Mouse (Mus musculus) ovary, postnatal 10 days (tissue): ENCODE results near the gene Ptcd1.
"Not testable (repeated sequence)": the region's sequence is repeated elsewhere in the genome, so short reads cannot be mapped to it uniquely, and the experiment has no call there.

Experiments
- DNase-seq: peaks from one replicate; pipeline ENCODE4 v3.0.0; 2022; ENCODE audit warnings: low spot score

Ptcd1 gene

DNA sequence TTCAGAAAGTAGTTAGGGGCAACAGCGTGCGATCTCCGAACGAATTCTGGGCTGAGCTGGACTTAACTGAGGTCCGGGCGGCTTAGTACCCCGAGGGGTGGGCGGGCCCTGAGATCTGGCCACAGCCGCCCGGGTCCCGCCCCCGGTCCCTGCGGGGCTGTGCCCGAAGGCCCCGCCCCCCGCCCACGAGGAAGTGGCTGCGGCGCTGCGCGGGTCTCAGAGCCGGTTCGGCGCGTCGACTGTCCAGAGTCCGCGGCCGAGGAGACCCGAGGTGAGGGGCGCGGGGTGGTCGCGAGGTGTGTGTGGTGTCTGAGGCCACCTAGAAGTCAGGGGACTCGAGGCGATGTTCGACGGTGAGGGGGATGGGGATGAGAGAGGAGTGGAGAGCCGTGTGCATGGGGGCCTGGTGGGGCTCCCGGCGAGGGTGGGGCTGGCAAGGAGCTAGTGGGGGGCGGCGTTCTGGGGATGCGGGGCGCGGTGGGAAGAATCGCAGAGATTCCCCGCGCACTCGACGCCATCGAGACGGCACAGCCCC, 52.8 kb downstream of the Ptcd1 start, which contains the start of gene Arpc1b:
TSS of gene Arpc1b (plus strand) at position 145 of the 535 bp plus-strand sequence.
- peak; percentile 42 for DNase-seq

DNA sequence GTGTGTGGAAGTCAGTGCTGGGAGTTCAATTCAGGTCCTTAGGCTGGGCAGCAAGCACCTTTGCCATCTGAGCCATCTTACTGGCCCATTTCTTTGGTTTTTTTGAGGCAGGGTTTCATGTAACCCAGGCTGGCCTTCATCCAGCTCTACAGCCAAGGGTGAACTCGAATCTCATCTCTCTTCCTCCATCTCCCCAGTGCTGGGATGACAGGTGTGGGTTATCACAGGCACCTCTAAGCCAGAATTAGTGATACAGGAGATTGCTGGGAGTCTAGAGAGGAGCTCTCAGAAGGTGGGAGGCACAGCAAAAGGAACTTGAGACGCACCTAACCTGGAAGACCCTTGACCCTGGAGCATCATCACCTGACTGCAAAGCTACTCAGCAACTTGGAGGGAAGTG, 53.5 kb downstream of the Ptcd1 start:
- no peak for DNase-seq

DNA sequence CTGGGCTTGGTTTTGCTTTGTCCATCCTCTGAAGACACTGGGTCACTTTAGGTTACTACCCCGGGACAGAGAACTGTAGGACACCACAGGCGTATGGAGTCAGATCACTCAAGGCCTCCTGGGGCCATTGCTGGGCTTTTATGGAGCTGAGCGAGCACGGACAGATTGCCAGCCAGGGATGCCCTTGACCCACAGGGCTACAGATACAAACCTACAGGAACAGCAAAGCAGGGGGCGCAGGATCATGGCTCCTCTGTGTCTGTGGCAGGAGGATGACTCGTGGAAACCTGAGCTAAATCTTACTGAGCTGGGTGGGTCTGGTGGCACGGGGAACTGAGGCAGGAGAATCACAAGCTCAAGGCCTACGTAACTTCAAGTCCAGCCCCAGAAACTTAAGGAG, 54.3 kb downstream of the Ptcd1 start:
- no peak for DNase-seq

DNA sequence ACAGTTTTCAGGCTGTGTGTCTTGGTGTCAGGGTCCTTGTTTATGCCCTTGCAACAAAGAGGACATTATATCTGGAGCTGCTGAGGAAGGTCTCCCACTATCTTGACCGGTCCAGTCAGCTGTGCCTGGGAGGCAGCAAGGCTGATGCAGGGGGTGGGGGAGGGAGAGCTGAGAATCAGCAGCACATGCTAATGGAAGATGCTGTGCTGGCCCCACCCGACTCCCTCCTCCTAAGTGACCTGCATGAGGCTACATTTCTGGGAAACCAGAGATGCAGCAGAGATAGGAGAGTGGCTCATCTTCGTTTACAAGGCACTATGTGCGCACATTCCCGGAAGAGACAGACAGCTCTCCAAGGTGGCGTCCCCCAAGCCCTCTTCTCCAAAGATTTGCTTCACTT, 56.5 kb downstream of the Ptcd1 start:
- no peak for DNase-seq

DNA sequence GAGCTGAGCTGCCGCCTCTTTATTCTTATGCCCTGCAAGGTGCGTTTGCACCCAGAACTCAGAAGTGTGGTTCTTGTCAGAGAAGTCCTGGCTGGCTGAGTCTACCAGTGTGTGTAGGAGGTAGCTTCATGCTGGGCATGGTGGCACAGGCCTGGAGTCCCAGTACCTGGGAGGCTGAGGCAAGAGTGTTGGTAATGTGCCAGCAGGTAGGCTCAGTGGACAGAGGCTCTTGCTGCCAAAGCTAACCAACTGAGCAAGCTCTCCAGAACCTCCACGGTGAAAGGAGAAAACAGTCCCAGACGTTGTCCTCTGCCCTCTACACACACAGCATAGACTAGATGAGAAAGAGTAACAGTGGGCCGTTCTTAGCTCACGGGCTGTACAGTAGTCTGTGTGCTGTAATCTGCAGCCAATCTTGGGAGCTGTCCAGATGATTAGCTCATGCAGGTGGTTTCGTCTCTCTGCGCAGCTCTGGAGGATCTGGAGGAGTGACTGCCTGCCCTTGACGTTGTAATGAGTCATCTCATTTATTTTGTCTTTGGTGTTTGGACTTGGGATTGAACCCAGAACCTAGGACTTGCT, 61.1 kb downstream of the Ptcd1 start:
- DNase-seq, result no peak

DNA sequence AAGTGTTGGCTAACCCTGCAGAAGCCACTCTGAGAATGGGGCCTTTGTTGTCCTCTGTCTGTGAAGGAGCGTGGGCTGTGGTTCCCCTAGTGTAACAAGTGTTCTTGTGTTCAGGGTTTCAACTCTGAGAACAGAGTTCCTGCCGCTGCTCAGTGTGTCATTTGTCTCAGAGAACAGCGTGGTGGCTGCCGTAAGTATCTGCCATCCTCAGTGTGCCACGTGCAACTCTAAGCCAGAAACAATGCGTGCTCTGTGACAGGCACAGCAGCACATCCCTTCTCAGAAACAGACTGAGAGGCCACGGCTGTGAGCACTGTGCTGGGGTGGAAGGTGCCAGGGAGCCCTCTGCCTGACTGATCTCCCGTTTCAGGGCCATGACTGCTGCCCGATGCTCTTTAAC, 62.6 kb downstream of the Ptcd1 start:
- no peak for DNase-seq

DNA sequence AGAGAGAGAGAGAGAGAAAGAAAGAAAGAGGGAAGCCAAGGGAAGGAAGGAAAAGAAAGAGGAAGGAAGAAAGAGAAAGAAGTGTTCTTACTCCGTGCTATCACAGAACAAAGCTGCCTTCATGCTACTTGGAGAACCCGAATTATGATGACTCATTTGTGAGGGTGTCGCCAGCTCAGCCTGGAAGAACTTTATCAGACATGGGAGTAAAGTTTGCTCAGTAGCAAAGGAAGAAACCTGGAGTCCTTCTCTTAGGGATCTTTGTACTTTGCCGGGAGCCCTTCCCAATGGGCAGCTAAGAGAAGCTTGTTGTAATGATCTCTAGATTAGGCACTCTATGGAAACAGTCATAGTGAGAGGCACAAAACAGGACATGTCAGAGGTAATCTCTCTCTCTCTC, 64.2 kb downstream of the Ptcd1 start:
- no peak for DNase-seq

DNA sequence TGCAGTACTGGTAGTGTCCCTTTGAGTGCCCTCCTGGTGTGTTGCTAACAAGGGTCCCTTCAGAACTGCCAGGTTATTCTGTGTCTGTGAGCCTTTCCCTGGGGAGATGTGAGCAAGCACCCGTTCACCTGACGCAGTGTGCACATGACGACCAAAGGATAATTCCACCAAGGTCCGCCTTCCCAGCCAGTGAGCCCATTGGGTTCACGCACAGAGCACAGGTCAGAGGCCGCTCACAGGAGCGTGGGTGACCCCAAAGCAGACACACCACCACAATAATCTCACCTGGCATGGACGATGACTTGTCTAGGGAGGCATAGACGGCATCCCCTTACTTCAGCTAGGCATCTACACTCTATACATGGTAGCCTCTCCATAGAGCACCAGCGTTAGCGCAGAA, 65.5 kb downstream of the Ptcd1 start:
- DNase-seq, result not testable (repeated sequence)

DNA sequence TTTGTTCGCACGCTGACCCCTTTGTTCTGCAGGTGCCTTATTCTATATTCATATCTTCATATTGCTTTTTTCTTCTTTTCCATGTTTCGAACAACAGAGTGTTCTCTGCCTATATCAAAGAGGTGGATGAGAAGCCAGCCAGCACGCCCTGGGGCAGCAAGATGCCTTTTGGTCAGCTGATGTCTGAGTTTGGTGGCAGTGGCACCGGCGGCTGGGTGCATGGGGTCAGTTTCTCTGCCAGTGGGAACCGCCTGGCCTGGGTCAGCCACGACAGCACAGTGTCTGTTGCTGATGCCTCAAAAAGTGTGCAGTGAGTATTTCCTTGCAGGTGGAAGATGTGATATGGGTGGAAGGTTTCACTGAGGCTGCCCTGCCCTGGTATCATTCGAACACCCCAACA, 65.9 kb downstream of the Ptcd1 start:
- DNase-seq, result no peak

DNA sequence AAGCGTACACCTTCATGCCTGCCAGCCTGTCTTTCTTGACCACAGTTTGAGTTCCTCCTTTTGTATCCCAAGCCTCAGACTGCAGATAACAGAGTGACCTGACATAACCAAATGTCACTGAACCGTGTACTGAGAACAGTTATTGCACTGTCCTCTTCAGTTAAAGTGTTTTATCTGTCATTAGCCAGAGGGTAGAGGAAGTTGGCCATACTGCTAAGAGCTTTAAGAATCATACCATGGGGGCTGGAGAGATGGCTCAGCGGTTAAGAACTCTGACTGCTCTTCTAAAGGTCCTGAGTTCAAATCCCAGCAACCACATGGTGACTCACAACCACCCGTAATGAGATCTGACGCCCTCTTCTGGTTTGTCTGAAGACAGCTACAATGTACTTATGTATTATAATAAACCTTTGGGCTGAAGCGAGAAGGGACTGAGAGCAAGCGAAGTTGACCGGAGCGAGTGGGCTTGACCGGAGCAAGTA, 68.5 kb downstream of the Ptcd1 start:
- DNase-seq, result no peak
